Mouse (Mus musculus) spleen, adult 2 months (tissue): ENCODE results near the gene Sat2.

ENCODE experiments used
- CTCF ChIP-seq: fragments of 200-500 bp; IDR thresholded peaks from 2 replicates; pipeline ENCODE4 v1.5.1; 2011; ENCODE audit warnings: mild to moderate bottlenecking, inconsistent platforms; ENCODE audit not compliant: insufficient read depth, insufficient read length, insufficient replicate concordance; ENCODE audit errors: extremely low read depth
- POLR2A ChIP-seq: fragments of 200-500 bp; IDR thresholded peaks from 2 replicates; pipeline ENCODE4 v1.6.1; 2011; ENCODE audit warnings: low read depth, low read length, inconsistent platforms

DNA sequence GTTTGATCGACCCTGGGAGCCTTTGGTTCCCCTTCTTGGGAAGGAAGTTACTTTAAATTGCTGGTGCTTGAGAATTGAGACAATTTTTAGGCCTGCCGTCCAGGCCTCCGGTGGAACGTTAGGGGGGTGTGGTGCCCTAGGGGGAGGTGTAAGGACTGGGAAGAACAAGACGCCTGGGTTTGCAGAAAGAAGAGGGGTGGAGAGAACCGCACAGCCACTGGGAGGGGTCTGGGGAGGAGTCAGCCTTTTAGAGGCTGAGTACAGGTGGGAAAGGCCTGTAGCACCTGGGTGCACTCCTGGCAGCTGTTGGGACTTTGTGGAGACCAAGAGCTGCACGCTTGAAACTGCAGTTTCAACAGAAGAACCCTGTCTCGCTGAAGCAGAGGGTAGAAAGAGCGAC lies 32.9 kb downstream of the Sat2 start:
- TF ChIP-seq POLR2A (no peak), CTCF (no peak)
